Mouse (Mus musculus) adrenal gland, adult 8-10 months (tissue): ENCODE measurements around the gene Otud4. TPM values are rescaled to one million over a fixed set of nuclear protein-coding genes. Genes with fewer than 3 reads are reported as not detected.

Source experiments
- total RNA-seq, 4 experiments: library from RNA; stranded (reverse); gene quantifications; 2 replicates each; pipeline ENCODE4 v1.2.4; 2022

Gene Otud4
- total RNA-seq, 4 experiments from 2014 or later, result 41.6 to 58.1 (median 48.9) TPM

Other genes with a start within 250 kb of the Otud4 start
- 10 to 100 TPM; 24.2 to 37.3 (median 28.3) TPM for gene Smad1, start 240.1 kb upstream of the Otud4 start, total RNA-seq
- 10 to 100 TPM; 68.5 to 79.7 (median 73.3) TPM for gene Abce1, start 72.1 kb downstream of the Otud4 start, total RNA-seq
- gene Anapc10, start 72.2 kb downstream of the Otud4 start, total RNA-seq, result 1 to 10 TPM; 7.3 to 9.6 (median 7.9) TPM